Comparison of ENCODE assay signal across 7 mouse cellular contexts in the genomic region with DNA sequence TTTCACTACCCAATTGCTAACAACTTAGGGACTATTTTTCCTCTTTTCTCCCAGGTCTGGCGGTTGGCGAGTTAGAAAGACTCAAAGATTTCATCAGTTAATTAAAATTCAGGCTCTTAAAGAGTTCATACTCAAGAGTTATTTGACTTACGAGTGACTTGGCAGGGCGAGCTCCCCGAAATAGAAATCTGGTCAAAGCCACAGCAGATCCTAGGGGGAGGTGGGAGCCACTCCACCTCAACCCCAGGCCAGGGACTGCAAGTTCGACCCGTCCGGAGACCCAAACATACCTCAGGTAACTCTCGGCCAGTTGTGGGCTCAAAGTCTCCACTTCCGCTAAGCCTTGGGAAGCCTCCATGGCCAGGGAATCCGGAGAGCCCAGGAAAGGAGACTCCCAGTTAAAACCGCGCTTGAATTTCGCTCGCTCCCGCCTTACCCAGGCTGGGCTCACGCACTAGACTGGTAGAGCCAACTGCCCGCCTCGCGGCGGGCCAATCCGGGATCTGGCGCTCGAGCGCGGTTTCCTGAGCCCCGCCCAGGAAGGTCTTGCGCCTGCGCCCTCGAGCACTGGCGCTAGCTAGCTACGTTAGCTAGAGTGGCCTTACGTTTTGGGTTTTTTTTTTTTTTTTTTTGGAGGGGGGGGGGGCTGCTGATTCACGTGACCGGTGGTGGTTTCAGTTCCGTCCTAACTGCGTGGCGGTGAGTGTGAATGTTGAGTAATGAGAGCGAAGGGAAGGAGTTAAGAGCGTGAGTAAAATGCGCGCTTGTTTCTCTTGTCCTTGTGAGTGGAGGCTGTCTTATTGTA. TPM values are rescaled to one million over a fixed set of nuclear protein-coding genes. Genes with fewer than 3 reads are reported as not detected.
DNase-seq lines count a peak whose midpoint lies in the region; ATAC-seq lines count a peak whose summit lies in the region.

Ercc6l (minus strand) TSS at position 474 of the 805 bp plus-strand sequence.

- H3K27ac ChIP-seq in limb, embryonic 10.5 days, result peak within 1 kb of the TSS; percentile 85
- peak within 1 kb of the TSS; percentile 67 for H3K27ac ChIP-seq in midbrain, embryonic 13.5 days

- H3K4me3 ChIP-seq in limb, embryonic 10.5 days, result peak within 1 kb of the TSS; percentile 60
- peak within 1 kb of the TSS; percentile 48 for H3K4me3 ChIP-seq in midbrain, embryonic 13.5 days (replicated peaks)

- peaks cover 34% of the 10 kb centered on the region for H3K27me3 ChIP-seq in limb, embryonic 10.5 days (ENCODE audit: low read depth, poor library complexity, severe bottlenecking)
- H3K27me3 ChIP-seq in midbrain, embryonic 13.5 days, result no peaks in the 10 kb centered on the region

- H3K4me1 ChIP-seq in limb, embryonic 10.5 days, result no peaks in the 10 kb centered on the region
- H3K4me1 ChIP-seq in midbrain, embryonic 13.5 days (replicated peaks), result no peaks in the 10 kb centered on the region

- DNase-seq in adrenal gland, adult 8-10 months, result peak; percentile 89
- DNase-seq in embryo, embryonic 9.5 days (ENCODE audit: extremely low spot score), result peak; percentile 83
- peak; percentile 91 for DNase-seq in kidney, adult 11 months
- DNase-seq in limb, embryonic 10.5 days (ENCODE audit: low spot score), result peak; percentile 85
- DNase-seq in spleen, adult 12 weeks (ENCODE audit: low spot score), result peak; percentile 79

- peak within 1 kb of the TSS; percentile 56 for H3K4me2 ChIP-seq in midbrain, embryonic 13.5 days (replicated peaks)

- no peaks in the 10 kb centered on the region for H3K9me3 ChIP-seq in limb, embryonic 10.5 days (replicated peaks)
- no peaks in the 10 kb centered on the region for H3K9me3 ChIP-seq in midbrain, embryonic 13.5 days

- WGBS in limb, embryonic 10.5 days, result 8% methylated on average over 42 of the region's 42 CpGs
- WGBS in midbrain, embryonic 13.5 days, result 16% methylated on average over 42 of the region's 42 CpGs

- H3K9ac ChIP-seq in midbrain, embryonic 13.5 days (replicated peaks), result peak within 1 kb of the TSS; percentile 59

- ATAC-seq in granulocyte monocyte progenitor cell, adult 5-6 weeks (replicated peaks; ENCODE audit: poor library complexity, severe bottlenecking), result peak; percentile 93
- ATAC-seq in midbrain, embryonic 13.5 days, result peak; percentile 99

- peaks cover 14% of the 10 kb centered on the region for H3K36me3 ChIP-seq in limb, embryonic 10.5 days
- no peaks in the 10 kb centered on the region for H3K36me3 ChIP-seq in midbrain, embryonic 13.5 days

RNA-seq across cellular contexts. Expression of gene Ercc6l, which starts in this region (rescaled TPM):
- under 1 TPM; 0.28 to 0.41 (median 0.32) TPM for total RNA-seq in adrenal gland, adult 8-10 months (2022)
- 22.2 and 22.5 TPM in 2 replicates for total RNA-seq in granulocyte monocyte progenitor cell, adult 5-6 weeks (2014; fragmentation: Nextera tagmentation)
- total RNA-seq in granulocyte monocyte progenitor cell, adult 5-6 weeks (2017), result 26.6 and 31.8 TPM in 2 replicates
- 22.7 and 23.7 TPM in 2 replicates for polyA plus RNA-seq in limb, embryonic 10.5 days (2016; fragmentation: Nextera tagmentation; extraction: Ambion mirVana)
- 4.1 and 4.6 TPM in 2 replicates for polyA plus RNA-seq in midbrain, embryonic 13.5 days (2015; fragmentation: Nextera tagmentation; extraction: Ambion mirVana)

Comparison
In these comparisons a context has a peak if more than half of its experiments do, and no peak if none do; other contexts are left out.
1. Peak in every context shown above with its lines: DNase-seq, ATAC-seq, H3K4me3 ChIP-seq and H3K27ac ChIP-seq.
2. RNA of gene Ercc6l (total RNA-seq): 22.2 to 31.8 TPM in granulocyte monocyte progenitor cell, adult 5-6 weeks; 0.28 to 0.41 TPM in adrenal gland, adult 8-10 months; every median in the first group is over 10 times any median in the second.
3. Peak in DNase-seq in adrenal gland, adult 8-10 months; RNA of the gene not detected or under 1 TPM.